Mouse (Mus musculus) CH12.LX (cell line): ENCODE results near the gene Gstp1. TPM values are rescaled to one million over a fixed set of nuclear protein-coding genes. Genes with fewer than 3 reads are reported as not detected.

Source experiments
- DNase-seq: peaks from one replicate; pipeline ENCODE4 v3.0.0-alpha.2; 2013; ENCODE audit errors: extremely low read depth
- H3K27ac ChIP-seq: 2 replicates; pipeline ENCODE4 v1.5.1; 2012; ENCODE audit warnings: low read depth, mild to moderate bottlenecking, control low read depth, moderate library complexity; ENCODE audit not compliant: insufficient read depth
- H3K27me3 ChIP-seq: replicated peaks from 2 replicates; pipeline ENCODE3; 2012; ENCODE audit warnings: inconsistent platforms
- H3K36me3 ChIP-seq, 2 experiments: replicated peaks in 1 of 2; 2 replicates each; pipeline versions ENCODE3 to v1.6.1; 2012; ENCODE audit warnings: inconsistent platforms in 1 of 2, low read length in 1 of 2, mild to moderate bottlenecking in 1 of 2, mixed read lengths in 1 of 2, moderate library complexity in 1 of 2; ENCODE audit not compliant: control insufficient read depth in 1 of 2, insufficient read depth in 1 of 2
- H3K4me1 ChIP-seq, 2 experiments: 2 replicates each; pipeline ENCODE4 v1.6.1; 2012; ENCODE audit warnings: inconsistent platforms in 1 of 2, moderate library complexity in 1 of 2; ENCODE audit not compliant: insufficient read depth in 2 of 2, control insufficient read depth in 1 of 2
- H3K4me2 ChIP-seq: 2 replicates; pipeline ENCODE4 v1.6.1; 2012; ENCODE audit warnings: low read depth, mild to moderate bottlenecking, control low read depth; ENCODE audit not compliant: poor library complexity, insufficient read depth, severe bottlenecking
- H3K4me3 ChIP-seq, 3 experiments: fragments of 150-350 bp in 1 of 3; sonication (generic) in 1 of 3; replicated peaks in 1 of 3; 2 replicates each; pipeline versions ENCODE3 to v1.5.1; 2011 to 2012; ENCODE audit warnings: low read depth in 2 of 3, low read length in 2 of 3, mild to moderate bottlenecking in 2 of 3, moderate library complexity in 2 of 3, control low read depth in 1 of 3, improper control_type of control experiment in 1 of 3, inconsistent platforms in 1 of 3, mixed read lengths in 1 of 3; ENCODE audit not compliant: poor library complexity in 1 of 3
- H3K79me2 ChIP-seq: replicated peaks from 2 replicates; pipeline ENCODE4 v1.6.1; 2012; ENCODE audit warnings: mild to moderate bottlenecking, moderate library complexity; ENCODE audit not compliant: control insufficient read depth, poor library complexity, insufficient read depth, severe bottlenecking; ENCODE audit errors: extremely low read depth
- H3K9ac ChIP-seq: 2 replicates; pipeline ENCODE4 v1.6.1; 2012; ENCODE audit warnings: low read depth, mild to moderate bottlenecking, control low read depth, moderate library complexity; ENCODE audit not compliant: insufficient read depth
- H3K9me3 ChIP-seq: replicated peaks from 2 replicates; pipeline ENCODE3; 2012; ENCODE audit warnings: low read length, inconsistent platforms, mixed read lengths
- BHLHE40 ChIP-seq: IDR thresholded peaks from 2 replicates; pipeline ENCODE4 v1.6.1; 2011; ENCODE audit warnings: mild to moderate bottlenecking, low read depth, low read length, improper control_type of control experiment
- CHD1 ChIP-seq: IDR thresholded peaks from 2 replicates; pipeline ENCODE4 v1.6.1; 2012; ENCODE audit warnings: low read depth, low read length, improper control_type of control experiment, inconsistent platforms
- CHD2 ChIP-seq: IDR thresholded peaks from 2 replicates; pipeline ENCODE4 v1.6.1; 2011; ENCODE audit warnings: low read length, improper control_type of control experiment
- CTCF ChIP-seq, 2 experiments: IDR thresholded peaks in 1 of 2; conservative IDR thresholded peaks in 1 of 2; 2 replicates each; pipeline ENCODE4 v1.5.1; 2011 to 2012; ENCODE audit warnings: low read depth in 2 of 2, low read length in 2 of 2, improper control_type of control experiment in 1 of 2, inconsistent platforms in 1 of 2, mild to moderate bottlenecking in 1 of 2, moderate library complexity in 1 of 2
- E2F4 ChIP-seq: IDR thresholded peaks from 2 replicates; pipeline ENCODE4 v1.6.1; 2011; ENCODE audit warnings: low read depth, low read length, improper control_type of control experiment; ENCODE audit not compliant: insufficient replicate concordance
- ELF1 ChIP-seq: IDR thresholded peaks from 2 replicates; pipeline ENCODE4 v1.6.1; 2014; ENCODE audit warnings: low read depth, mild to moderate bottlenecking, inconsistent platforms, low read length, improper control_type of control experiment
- ETS1 ChIP-seq: conservative IDR thresholded peaks from 2 replicates; pipeline ENCODE4 v1.6.1; 2012; ENCODE audit warnings: low read depth, mild to moderate bottlenecking, inconsistent platforms, low read length, improper control_type of control experiment, moderate library complexity
- GABPA ChIP-seq: IDR thresholded peaks from 2 replicates; pipeline ENCODE4 v1.6.1; 2012; ENCODE audit warnings: low read depth, low read length, improper control_type of control experiment, inconsistent platforms; ENCODE audit not compliant: insufficient replicate concordance
- HCFC1 ChIP-seq: IDR thresholded peaks from 2 replicates; pipeline ENCODE4 v1.6.1; 2012; ENCODE audit warnings: low read depth, mild to moderate bottlenecking, inconsistent platforms, low read length, improper control_type of control experiment
- IRF4 ChIP-seq: IDR thresholded peaks from 2 replicates; pipeline ENCODE4 v1.6.1; 2014; ENCODE audit warnings: low read depth, mild to moderate bottlenecking, inconsistent platforms, low read length, improper control_type of control experiment
- JUN ChIP-seq: IDR thresholded peaks from 2 replicates; pipeline ENCODE4 v1.6.1; 2011; ENCODE audit warnings: low read depth, mild to moderate bottlenecking, low read length, improper control_type of control experiment, moderate library complexity; ENCODE audit not compliant: insufficient read depth
- JUND ChIP-seq: conservative IDR thresholded peaks from 2 replicates; pipeline ENCODE4 v1.6.1; 2011; ENCODE audit warnings: low read depth, low read length, improper control_type of control experiment
- KAT2A ChIP-seq: IDR thresholded peaks from 2 replicates; pipeline ENCODE4 v1.6.1; 2012; ENCODE audit warnings: low read length, improper control_type of control experiment, inconsistent platforms; ENCODE audit not compliant: insufficient replicate concordance
- MAFK ChIP-seq: IDR thresholded peaks from 2 replicates; pipeline ENCODE4 v1.6.1; 2011; ENCODE audit warnings: low read length, improper control_type of control experiment; ENCODE audit not compliant: insufficient replicate concordance
- MAX ChIP-seq: IDR thresholded peaks from 2 replicates; pipeline ENCODE4 v1.6.1; 2011; ENCODE audit warnings: low read length, improper control_type of control experiment
- MAZ ChIP-seq: IDR thresholded peaks from 2 replicates; pipeline ENCODE4 v1.6.1; 2012; ENCODE audit warnings: low read depth, mild to moderate bottlenecking, inconsistent platforms, low read length, improper control_type of control experiment, moderate library complexity
- MEF2A ChIP-seq: IDR thresholded peaks from 2 replicates; pipeline ENCODE4 v1.6.1; 2014; ENCODE audit warnings: low read depth, mild to moderate bottlenecking, inconsistent platforms, low read length, improper control_type of control experiment, borderline replicate concordance
- MXI1 ChIP-seq: IDR thresholded peaks from 2 replicates; pipeline ENCODE4 v1.6.1; 2011; ENCODE audit warnings: mild to moderate bottlenecking, low read depth, low read length, improper control_type of control experiment
- MYC ChIP-seq: IDR thresholded peaks from 2 replicates; pipeline ENCODE4 v1.6.1; 2011; ENCODE audit warnings: low read depth, mild to moderate bottlenecking, improper control_type of control experiment, low read length
- NELFE ChIP-seq: IDR thresholded peaks from 2 replicates; pipeline ENCODE4 v1.6.1; 2011; ENCODE audit warnings: low read depth, low read length, improper control_type of control experiment
- NRF1 ChIP-seq: IDR thresholded peaks from 2 replicates; pipeline ENCODE4 v1.6.1; 2014; ENCODE audit warnings: low read depth, mild to moderate bottlenecking, inconsistent platforms, low read length, improper control_type of control experiment, moderate library complexity
- PAX5 ChIP-seq: IDR thresholded peaks from 2 replicates; pipeline ENCODE4 v1.6.1; 2012; ENCODE audit warnings: low read length, inconsistent platforms, mixed read lengths
- POLR2A ChIP-seq: IDR thresholded peaks from 2 replicates; pipeline ENCODE4 v1.6.1; 2011; ENCODE audit warnings: low read depth, mild to moderate bottlenecking, improper control_type of control experiment, low read length
- POLR2AphosphoS2 ChIP-seq: IDR thresholded peaks from 2 replicates; pipeline ENCODE4 v1.6.1; 2011; ENCODE audit warnings: low read depth, low read length, improper control_type of control experiment
- RAD21 ChIP-seq: IDR thresholded peaks from 2 replicates; pipeline ENCODE4 v1.6.1; 2011; ENCODE audit warnings: low read depth, mild to moderate bottlenecking, low read length, improper control_type of control experiment, moderate library complexity
- RCOR1 ChIP-seq: conservative IDR thresholded peaks from 2 replicates; pipeline ENCODE4 v1.6.1; 2012; ENCODE audit warnings: low read depth, mild to moderate bottlenecking, inconsistent platforms, low read length, improper control_type of control experiment
- SIN3A ChIP-seq: IDR thresholded peaks from 2 replicates; pipeline ENCODE4 v1.6.1; 2012; ENCODE audit warnings: low read length, improper control_type of control experiment, inconsistent platforms
- SMC3 ChIP-seq: IDR thresholded peaks from 2 replicates; pipeline ENCODE4 v1.6.1; 2011; ENCODE audit warnings: low read depth, low read length, improper control_type of control experiment
- TBP ChIP-seq: conservative IDR thresholded peaks from 2 replicates; pipeline ENCODE4 v1.6.1; 2011; ENCODE audit warnings: low read depth, low read length, improper control_type of control experiment
- TCF12 ChIP-seq: IDR thresholded peaks from 2 replicates; pipeline ENCODE4 v1.6.1; 2014; ENCODE audit warnings: low read depth, mild to moderate bottlenecking, inconsistent platforms, low read length, improper control_type of control experiment
- UBTF ChIP-seq: IDR thresholded peaks from 2 replicates; pipeline ENCODE4 v1.6.1; 2012; ENCODE audit warnings: low read depth, mild to moderate bottlenecking, inconsistent platforms, low read length, improper control_type of control experiment, moderate library complexity
- USF1 ChIP-seq: IDR thresholded peaks from 2 replicates; pipeline ENCODE4 v1.6.1; 2014; ENCODE audit warnings: low read depth, mild to moderate bottlenecking, inconsistent platforms, low read length, improper control_type of control experiment
- USF2 ChIP-seq: conservative IDR thresholded peaks from 2 replicates; pipeline ENCODE4 v1.6.1; 2011; ENCODE audit warnings: low read depth, low read length, improper control_type of control experiment
- ZC3H11A ChIP-seq: IDR thresholded peaks from 2 replicates; pipeline ENCODE4 v1.6.1; 2012; ENCODE audit warnings: low read depth, mild to moderate bottlenecking, inconsistent platforms, low read length, improper control_type of control experiment
- ZKSCAN1 ChIP-seq: IDR thresholded peaks from 2 replicates; pipeline ENCODE4 v1.6.1; 2012; ENCODE audit warnings: low read depth, inconsistent platforms, low read length, improper control_type of control experiment, borderline replicate concordance
- ZNF384 ChIP-seq: IDR thresholded peaks from 2 replicates; pipeline ENCODE4 v1.6.1; 2012; ENCODE audit warnings: low read depth, low read length, improper control_type of control experiment, inconsistent platforms
- dilution Hi-C: fragments of 300-500 bp; cut with MboI; formaldehyde crosslinking; loops from 2 replicates; pipeline ENCODE4 v1.14.3; 2020; ENCODE audit warnings: low sequenced_read_pairs; ENCODE audit not compliant: extremely low pct_unique_long_range_greater_than_20kb, extremely low pct_ligation_motif_present
- in situ Hi-C: fragments of 300-500 bp; cut with MboI; formaldehyde crosslinking; loops from 3 replicates; pipeline ENCODE4 v1.14.3; 2019; ENCODE audit warnings: low sequenced_read_pairs, low pct_ligation_motif_present, low pct_unique_long_range_greater_than_20kb, mixed read lengths
- polyA plus RNA-seq: library from polyadenylated mRNA; unstranded; fragments of >175 nt; gene quantifications from 2 replicates; pipeline ENCODE4 v1.2.1, GENCODE M21; 2012; ENCODE audit warnings: low read depth; ENCODE audit not compliant: insufficient read length
- total RNA-seq, 2 experiments: library from RNA; depleted of rRNA; stranded (reverse); fragments of 300-350 nt in 1 of 2; fragments of >200 nt in 1 of 2; gene quantifications; 2 replicates each; pipeline ENCODE4 v1.2.3; 2012 to 2014

Gstp1 gene
- total and polyA plus RNA-seq, 3 experiments, result 333 to 696 (median 529) TPM

- TF ChIP-seq MYC, result peak; percentile 89
- TF ChIP-seq JUN, result no peak
- TF ChIP-seq RAD21, result peak; percentile 68
- TF ChIP-seq SMC3, result peak; percentile 82
- TF ChIP-seq MAX, result peak; percentile 94
- peak; percentile 87; the same call in 1 of the 2 replicates for TF ChIP-seq GABPA
- TF ChIP-seq MAZ, result peak; percentile 62; the same call in 1 of the 2 replicates
- no peak for TF ChIP-seq CHD1
- peak; percentile 36; the same call in 1 of the 2 replicates for TF ChIP-seq MAFK
- 0 out of 2 replicates have a peak, but pooled peaks have one; percentile 6 for TF ChIP-seq USF1
- no peak for TF ChIP-seq ZC3H11A
- TF ChIP-seq ZKSCAN1, result no peak
- no peak; the same call in 1 of the 2 replicates for TF ChIP-seq ETS1
- peak; percentile 40 to 92 for TF ChIP-seq CTCF (conservative IDR thresholded peaks at IDR 0.05 in 1 of 2, IDR thresholded peaks at IDR 0.05 in 1 of 2; ENCODE audit: low read depth in 2 of 2, low read length in 2 of 2)
- TF ChIP-seq POLR2AphosphoS2, result peak; percentile 59; the same call in 1 of the 2 replicates
- TF ChIP-seq MEF2A, result peak; percentile 83
- peak; percentile 96 for TF ChIP-seq KAT2A
- peak; percentile 91 for TF ChIP-seq CHD2
- 0 out of 2 replicates have a peak, but pooled peaks have one; percentile 60 for TF ChIP-seq JUND
- peak; percentile 79 for TF ChIP-seq BHLHE40
- peak; percentile 95 for TF ChIP-seq E2F4
- peak; percentile 65; the same call in 1 of the 2 replicates for TF ChIP-seq TBP
- peak; percentile 97 for TF ChIP-seq ELF1
- no peak for TF ChIP-seq USF2
- peak; percentile 87 for TF ChIP-seq NRF1
- peak; percentile 100 for TF ChIP-seq HCFC1
- peak; percentile 87 for TF ChIP-seq POLR2A
- TF ChIP-seq TCF12, result peak; percentile 86
- peak; percentile 68 for TF ChIP-seq IRF4
- TF ChIP-seq SIN3A, result peak; percentile 99
- no peak for TF ChIP-seq ZNF384
- TF ChIP-seq RCOR1, result peak; percentile 47; the same call in 1 of the 2 replicates
- peak; percentile 91 for TF ChIP-seq NELFE
- no peak for TF ChIP-seq UBTF
- TF ChIP-seq MXI1, result peak; percentile 97
- no peak for TF ChIP-seq PAX5
- H3K9ac ChIP-seq, result peak within 1 kb of the TSS; percentile 71
- no peaks in the 10 kb centered on the region for H3K9me3 ChIP-seq
- dilution Hi-C loops (no loop called here), in situ Hi-C loops (no loop called here)
- H3K4me2 ChIP-seq, result peak within 1 kb of the TSS; percentile 85
- DNase-seq, result peak; percentile 99
- peak within 1 kb of the TSS; percentile 85 to 98 (median 86) for H3K4me3 ChIP-seq
- peaks cover 4 to 18% of the 10 kb centered on the region in 2 experiments for H3K4me1 ChIP-seq
- H3K79me2 ChIP-seq, result peaks cover 8% of the 10 kb centered on the region; the same call in 1 of the 2 replicates
- peak within 1 kb of the TSS; percentile 7; the same call in 1 of the 2 replicates for H3K27ac ChIP-seq
- peaks cover 2% of the 10 kb centered on the region for H3K27me3 ChIP-seq
- H3K36me3 ChIP-seq, result peaks cover 30 to 38% of the 10 kb centered on the region in 2 experiments
Observed at GRCm38 (mm10) chr19:4012432-4013022, 25.3 kb downstream of the Gstp1 start, which contains the start of gene Ndufv1. Gene Ndufv1, minus strand, starts transcription at chr19:4012806.
